Mouse (Mus musculus) thymus, postnatal 4 days (tissue): ENCODE measurements around the gene Hyal1.

Experiments
- DNase-seq: peaks from one replicate; pipeline ENCODE4 v3.0.0; 2021

Gene Hyal1

DNA sequence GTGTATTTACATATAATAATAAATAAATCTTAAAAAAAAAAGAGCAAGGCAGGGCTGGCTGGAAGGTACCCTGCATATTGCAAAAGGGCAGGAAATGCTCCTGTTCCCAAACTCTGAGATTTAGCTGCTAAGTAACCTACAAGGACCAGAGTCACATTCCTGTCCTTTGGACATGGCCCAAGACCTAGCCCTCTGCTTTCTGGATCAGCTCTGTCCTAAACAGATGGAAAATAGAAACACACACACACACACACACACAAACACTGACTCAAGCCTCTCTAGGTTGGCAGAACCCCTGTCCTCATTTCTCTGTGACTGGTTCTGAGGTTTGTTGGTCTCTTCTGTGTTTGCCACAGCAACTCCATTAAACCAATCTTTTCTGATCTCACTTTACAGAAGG is 44.2 kb downstream of the Hyal1 start:
- no peak for DNase-seq

DNA sequence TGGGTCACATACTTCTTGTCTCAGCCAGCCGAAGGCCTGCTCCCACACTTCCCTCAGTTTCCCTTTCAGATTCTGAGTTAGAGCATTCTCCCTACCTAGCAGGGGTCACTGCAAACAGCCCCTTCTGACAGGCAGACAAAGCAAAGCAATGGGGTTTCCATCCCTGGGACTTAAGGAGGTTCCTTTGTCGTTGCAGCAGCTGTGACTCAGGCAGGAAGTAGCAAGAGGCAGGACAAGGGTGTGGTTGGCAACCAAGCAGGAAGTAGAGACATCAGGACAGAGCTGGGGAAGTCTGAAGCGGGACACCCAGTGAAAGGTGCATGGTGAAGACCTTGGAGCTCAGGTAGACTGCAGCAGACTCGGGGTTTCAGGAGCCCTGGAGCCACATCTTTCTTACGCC is 47.8 kb downstream of the Hyal1 start:
- peak; percentile 65 for DNase-seq

DNA sequence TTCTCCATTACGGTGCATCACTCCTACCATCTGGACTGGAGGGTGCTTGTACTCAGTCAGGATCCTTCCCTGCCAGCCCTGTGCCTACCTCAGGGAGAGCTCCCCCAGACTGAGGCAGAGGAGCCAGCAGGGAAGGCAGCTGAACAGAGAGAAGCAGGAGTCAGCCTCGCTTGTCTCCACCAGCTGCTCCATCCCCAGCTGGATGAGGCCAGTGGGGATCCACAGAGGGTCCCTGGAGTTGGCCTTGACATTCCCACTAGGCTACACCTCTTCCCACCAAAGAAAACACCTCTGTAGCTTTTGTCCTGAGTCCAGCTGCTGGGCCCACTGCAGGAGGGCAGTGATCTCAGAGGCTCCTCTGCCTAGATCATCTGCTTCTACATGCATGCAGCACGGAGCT is 48.2 kb downstream of the Hyal1 start:
- no peak for DNase-seq

DNA sequence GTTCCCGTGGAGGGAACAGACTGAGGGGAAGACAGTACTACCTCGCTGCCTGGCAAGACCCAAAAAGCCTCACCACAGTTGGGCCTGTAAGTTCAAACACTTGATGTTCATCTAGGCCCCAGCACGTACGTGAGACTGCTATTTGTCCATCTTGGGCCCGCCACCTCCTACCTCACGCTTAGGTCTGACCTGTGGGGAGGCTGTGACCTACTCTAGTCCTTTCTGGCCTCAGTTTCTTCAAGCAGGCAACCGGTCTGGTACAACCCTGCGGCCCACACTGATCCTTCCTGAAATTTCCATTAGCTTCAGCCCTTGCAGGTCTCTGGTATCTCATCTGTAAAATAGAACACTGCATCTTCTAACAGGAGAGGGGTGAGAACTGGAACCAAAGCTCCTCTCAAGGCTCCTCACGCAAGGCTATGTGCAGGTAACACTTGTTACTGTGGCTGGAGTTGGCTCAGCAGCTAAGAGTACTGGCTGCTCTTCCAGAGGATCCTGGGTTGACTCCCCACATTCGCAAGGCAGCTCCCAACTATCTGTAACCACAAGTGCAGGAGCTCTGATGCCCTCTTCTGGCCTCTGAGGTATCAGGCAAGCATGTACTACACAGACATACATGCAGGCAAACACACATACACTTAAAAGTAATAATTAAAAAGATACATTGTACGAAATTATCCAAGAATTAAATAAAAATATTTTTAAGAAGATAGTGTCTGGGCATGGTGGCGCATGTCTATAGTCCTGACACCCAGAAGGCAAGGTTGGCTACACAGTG is 48.8 kb downstream of the Hyal1 start:
- peak; percentile 62 for DNase-seq

DNA sequence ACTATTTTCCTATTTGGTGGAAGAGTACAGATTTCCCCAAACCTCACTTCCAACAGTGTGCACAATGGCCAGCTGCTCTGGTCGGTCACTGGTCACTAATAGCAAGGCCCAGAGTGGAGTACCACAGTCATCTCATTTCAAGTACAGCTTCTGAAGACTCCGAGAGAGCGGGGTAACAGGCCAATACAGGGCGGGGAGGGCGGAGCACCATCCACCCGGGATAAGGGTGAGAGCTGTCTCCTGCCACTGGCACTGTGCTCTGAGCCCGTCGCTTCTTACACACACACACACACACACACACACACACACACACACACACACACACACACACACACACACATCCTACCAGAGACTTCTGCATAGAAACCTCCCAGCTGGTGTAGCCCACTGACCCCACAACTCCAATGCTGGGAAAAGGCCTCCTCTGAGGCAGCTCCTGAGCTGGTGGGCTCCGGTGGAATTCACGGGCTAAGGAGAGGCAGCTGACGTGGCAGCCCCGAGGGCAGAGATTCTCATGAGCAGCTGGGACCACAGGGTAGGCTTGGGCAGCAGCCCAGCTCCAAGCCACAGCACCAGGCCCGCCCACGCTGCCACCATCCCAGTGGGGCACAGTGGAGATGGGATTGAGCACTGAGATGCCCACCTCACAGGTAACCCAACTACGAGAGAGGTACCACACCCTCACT is 49.6 kb downstream of the Hyal1 start:
- peak; percentile 41 for DNase-seq

DNA sequence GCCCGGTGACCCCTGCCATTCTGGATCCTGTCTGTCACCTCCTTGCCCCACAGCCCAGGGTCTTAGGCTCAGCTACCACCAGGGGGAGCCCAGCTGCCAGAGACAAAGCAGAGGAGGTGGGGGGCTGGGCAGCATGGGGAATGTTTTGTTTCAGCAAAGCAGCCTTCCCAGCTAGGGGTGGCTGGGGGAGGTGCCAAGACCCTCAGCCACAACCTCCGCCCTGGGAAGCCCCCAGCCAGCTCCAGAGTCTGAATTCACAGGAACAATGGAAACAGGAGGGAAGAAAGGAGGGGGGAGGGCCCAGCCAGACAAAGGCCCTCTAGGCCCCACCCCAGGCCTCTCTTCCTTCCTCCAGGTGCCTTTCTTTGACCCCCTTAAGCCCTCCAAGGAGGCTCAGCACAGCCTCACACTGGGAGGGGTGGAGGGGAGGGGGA is 50.1 kb downstream of the Hyal1 start:
- DNase-seq: peak; percentile 99

DNA sequence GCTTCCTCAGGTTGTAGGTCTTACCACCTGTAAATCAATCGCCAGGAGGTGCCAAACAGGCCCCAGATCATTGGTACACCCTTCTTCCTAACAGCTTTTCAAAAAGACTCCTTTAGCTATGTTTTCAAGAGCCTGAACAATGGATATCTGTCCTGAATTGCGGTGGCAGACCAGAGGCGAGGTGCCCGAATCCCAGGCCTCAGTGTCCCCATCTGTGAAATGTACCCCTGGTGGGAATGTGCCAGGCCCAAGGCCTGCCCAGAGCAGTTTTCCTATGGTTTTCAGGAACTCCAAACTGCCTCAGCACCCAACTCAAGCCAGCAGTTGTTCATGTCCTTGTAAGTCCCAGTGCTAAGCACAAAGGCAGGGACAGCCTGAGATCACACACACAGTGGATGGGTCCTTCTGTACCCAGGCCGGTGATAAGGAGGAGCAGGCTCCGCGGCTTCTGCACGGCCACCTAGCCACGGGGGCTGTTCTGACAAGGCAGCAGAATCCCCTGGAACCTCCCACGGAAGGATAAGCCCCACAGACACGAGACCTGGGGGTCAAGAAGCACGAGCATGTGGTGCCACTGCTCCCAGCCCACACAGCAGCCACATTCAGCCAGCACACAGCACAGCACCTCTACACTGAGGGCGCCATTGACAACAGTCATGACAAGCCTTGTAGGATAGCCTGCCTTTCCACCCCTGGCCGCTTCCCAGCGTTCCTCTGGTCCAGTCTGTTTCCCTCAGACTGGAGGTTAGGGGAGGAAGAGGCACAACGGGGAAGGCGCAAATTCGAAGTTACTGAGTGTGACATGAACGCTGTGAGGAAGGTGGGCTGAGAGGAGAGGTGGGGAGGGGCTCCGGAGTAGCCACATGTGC is 50.9 kb downstream of the Hyal1 start:
- DNase-seq: peak; percentile 43

DNA sequence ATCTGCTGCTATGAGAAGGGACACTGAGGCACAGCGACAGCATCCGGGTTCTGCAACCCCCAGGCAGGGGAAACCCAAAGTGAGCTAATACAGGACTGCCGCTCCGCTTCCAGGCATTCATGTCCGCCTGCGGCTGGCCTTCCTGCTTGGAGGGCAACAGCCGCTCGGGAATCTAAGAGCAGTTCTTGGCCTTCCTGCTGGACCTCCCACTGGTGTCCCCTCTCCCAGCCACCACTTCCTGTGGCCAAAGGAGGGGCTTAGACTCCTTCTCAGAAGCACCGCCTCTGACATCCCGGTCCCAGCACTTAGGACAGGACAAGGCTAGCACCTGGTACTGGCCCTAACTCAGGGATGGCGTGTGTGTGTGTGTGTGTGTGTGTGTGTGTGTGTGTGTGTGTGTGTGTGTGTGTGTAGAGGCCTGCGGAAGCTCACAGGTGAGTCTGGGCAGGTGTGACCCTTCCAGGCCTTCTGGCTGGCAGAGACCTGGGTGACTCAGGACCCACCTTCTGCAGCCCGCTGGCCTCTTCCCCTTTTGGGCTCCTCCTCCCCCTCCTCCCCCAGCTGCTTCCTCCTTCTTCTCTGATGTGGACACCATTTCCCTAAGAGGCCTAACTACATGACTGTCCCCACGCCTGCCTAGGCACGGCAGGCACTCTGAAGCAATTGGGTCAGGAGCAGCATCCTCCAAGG is 52.1 kb downstream of the Hyal1 start:
- DNase-seq: peak; percentile 45

DNA sequence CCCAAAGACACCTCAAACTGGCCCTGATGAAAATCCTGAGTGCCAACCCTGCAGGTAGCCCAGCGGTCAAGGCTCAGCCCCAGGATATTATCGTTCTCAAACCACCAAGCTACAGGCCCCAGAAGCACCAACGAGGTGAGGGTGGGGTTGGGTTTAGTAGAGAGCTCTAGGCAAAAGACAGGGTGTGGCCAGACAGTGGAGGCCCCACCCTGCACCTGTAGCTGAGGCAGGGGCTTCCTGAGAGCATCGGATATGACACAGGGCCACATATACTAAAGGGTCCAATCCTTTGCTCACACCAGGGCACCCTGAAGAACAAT is 52.6 kb downstream of the Hyal1 start:
- DNase-seq: peak; percentile 52

DNA sequence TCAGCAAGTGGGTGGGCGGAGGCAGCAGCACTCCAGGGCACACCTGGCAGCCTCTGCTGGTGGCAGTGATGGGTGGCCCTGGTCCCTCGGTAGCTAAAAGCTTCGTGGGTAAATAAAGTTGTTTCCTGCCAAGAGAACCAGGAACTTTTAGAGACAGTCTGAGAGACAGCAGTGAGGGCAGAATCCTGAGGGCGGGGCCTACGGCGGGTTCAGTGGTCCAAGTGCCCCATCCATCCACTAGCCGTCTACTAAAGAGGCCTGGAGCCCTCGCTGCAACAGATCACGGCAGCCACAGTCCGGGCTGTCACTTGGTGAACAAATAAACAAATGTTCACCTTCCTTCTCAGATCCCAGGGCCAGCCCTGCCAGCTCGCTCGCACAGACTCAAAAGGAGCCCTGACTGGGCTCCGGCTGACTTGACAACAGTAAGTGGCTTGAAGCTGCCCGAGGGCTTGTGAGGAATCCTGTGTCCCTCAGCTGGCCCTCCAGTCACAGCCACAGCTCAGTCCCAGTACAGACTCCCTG is 53.2 kb downstream of the Hyal1 start:
- peak; percentile 73 for DNase-seq

DNA sequence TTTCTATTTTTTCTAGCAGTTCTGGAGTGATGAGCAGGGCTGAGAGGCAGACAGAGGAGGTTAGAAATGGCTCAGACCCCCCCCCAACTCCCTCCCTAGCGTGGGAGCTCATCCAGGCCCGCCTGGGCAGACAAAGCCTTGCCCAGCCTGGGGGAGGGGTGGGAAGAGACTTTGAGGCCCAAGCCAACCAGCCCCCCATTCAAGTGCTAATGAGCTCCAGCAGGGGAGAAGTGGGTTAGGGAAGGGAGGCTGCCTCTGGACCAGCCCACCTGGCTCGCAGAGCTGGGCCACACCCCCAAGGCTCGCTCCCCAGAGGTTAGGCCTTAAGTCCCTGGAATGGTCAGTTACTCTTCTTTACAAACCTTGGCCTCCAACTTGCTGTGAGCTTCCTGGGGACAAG is 53.8 kb downstream of the Hyal1 start:
- peak; percentile 41 for DNase-seq
